ENCODE assay signal across 25 mouse cellular contexts in genomic region chr14:77409271-77409940, GRCm38 (mm10).
DNase-seq lines count a peak whose midpoint lies in the region; ATAC-seq and TF ChIP-seq lines count a peak whose summit lies in the region.
"Had no signal": no experiment of that assay in that cellular context is flagged by ENCODE, and none has a peak within 500 bp of the region (broad histone marks: within the 10 kb centered on the region; RNA-seq: fewer than 3 reads in every experiment).

No protein-coding gene starts in this region.

- no peak overlapping the region for H3K4me3 ChIP-seq in thymus, adult 2 months (ENCODE audit: control insufficient read depth, insufficient read depth, low read length)
- no peak overlapping the region for H3K4me3 ChIP-seq in stomach, postnatal 0 days (ENCODE audit: low read depth, low read length)
- H3K4me3 ChIP-seq: forebrain, embryonic 10.5 days; heart, embryonic 15.5 days; hindbrain, embryonic 15.5 days; liver, embryonic 15.5 days; lung, embryonic 15.5 days; midbrain, embryonic 10.5 days; myocyte; stomach, embryonic 15.5 days had no signal

- no peaks in the 10 kb centered on the region for H3K27me3 ChIP-seq in thymus, adult 2 months (ENCODE audit: control insufficient read depth, insufficient read depth, low read length)
- H3K27me3 ChIP-seq in stomach, postnatal 0 days (ENCODE audit: control insufficient read depth, insufficient read depth, low read length): no peaks in the 10 kb centered on the region
- H3K27me3 ChIP-seq: heart, embryonic 15.5 days; hindbrain, embryonic 15.5 days; liver, embryonic 15.5 days; lung, embryonic 15.5 days; stomach, embryonic 15.5 days had no signal

- no peak for TF ChIP-seq CTCF in thymus, adult 2 months (IDR thresholded peaks at IDR 0.05; ENCODE audit: borderline replicate concordance, control insufficient read depth, extremely low read depth, insufficient read depth, low read length, poor library complexity)
- no peak for TF ChIP-seq CTCF in stomach, postnatal 0 days (IDR thresholded peaks at IDR 0.05; ENCODE audit: low read depth)

- no peak for TF ChIP-seq POLR2A in thymus, adult 2 months (IDR thresholded peaks at IDR 0.05; ENCODE audit: control insufficient read depth, extremely low read depth, insufficient read depth, low read length, poor library complexity)

- H3K4me1 ChIP-seq in thymus, adult 2 months (replicated peaks; ENCODE audit: control insufficient read depth, insufficient read depth, low read length): peaks cover 18% of the 10 kb centered on the region
- no peaks in the 10 kb centered on the region for H3K4me1 ChIP-seq in stomach, postnatal 0 days (replicated peaks; ENCODE audit: control insufficient read depth, insufficient read depth)
- H3K4me1 ChIP-seq: heart, embryonic 15.5 days; hindbrain, embryonic 15.5 days; liver, embryonic 15.5 days; lung, embryonic 15.5 days; midbrain, embryonic 10.5 days; stomach, embryonic 15.5 days had no signal

- ATAC-seq in stomach, postnatal 0 days (ENCODE audit: low FRiP score, low TSS enrichment): no peak
- ATAC-seq: forebrain, embryonic 16.5 days; midbrain, embryonic 16.5 days had no signal

- H3K36me3 ChIP-seq in thymus, adult 2 months (ENCODE audit: control insufficient read depth, insufficient read depth, low read length): no peaks in the 10 kb centered on the region
- no peaks in the 10 kb centered on the region for H3K36me3 ChIP-seq in stomach, postnatal 0 days (ENCODE audit: control insufficient read depth, insufficient read depth, low read length)
- H3K36me3 ChIP-seq: forebrain, embryonic 10.5 days; heart, embryonic 15.5 days; hindbrain, embryonic 15.5 days; liver, embryonic 15.5 days; lung, embryonic 15.5 days; midbrain, embryonic 10.5 days; stomach, embryonic 15.5 days had no signal

- peak overlapping the region; percentile 5; the same call in 1 of the 2 replicates for H3K27ac ChIP-seq in thymus, adult 2 months (ENCODE audit: control insufficient read depth, insufficient read depth, low read length)
- H3K27ac ChIP-seq in stomach, postnatal 0 days (replicated peaks): no peak overlapping the region
- H3K27ac ChIP-seq: forebrain, embryonic 10.5 days; heart, embryonic 15.5 days; hindbrain, embryonic 15.5 days; liver, embryonic 15.5 days; lung, embryonic 15.5 days; midbrain, embryonic 10.5 days; stomach, embryonic 15.5 days had no signal

- H3K9ac ChIP-seq in stomach, postnatal 0 days (ENCODE audit: low read length): no peak overlapping the region
- H3K9ac ChIP-seq: heart, embryonic 15.5 days; hindbrain, embryonic 15.5 days; liver, embryonic 15.5 days; lung, embryonic 15.5 days; stomach, embryonic 15.5 days had no signal

- no peaks in the 10 kb centered on the region for H3K9me3 ChIP-seq in stomach, postnatal 0 days (ENCODE audit: control insufficient read depth, low read length)
- H3K9me3 ChIP-seq: forebrain, embryonic 10.5 days; heart, embryonic 15.5 days; hindbrain, embryonic 15.5 days; liver, embryonic 15.5 days; lung, embryonic 15.5 days; midbrain, embryonic 10.5 days; stomach, embryonic 15.5 days had no signal

- no peak for TF ChIP-seq EP300 in stomach, postnatal 0 days (optimal IDR thresholded peaks at IDR 0.05)

- no peak overlapping the region for H3K4me2 ChIP-seq in stomach, postnatal 0 days (replicated peaks; ENCODE audit: low read depth)
- H3K4me2 ChIP-seq: heart, embryonic 15.5 days; hindbrain, embryonic 15.5 days; liver, embryonic 15.5 days; lung, embryonic 15.5 days; stomach, embryonic 15.5 days had no signal

- 26% methylated on average over 8 of the region's 8 CpGs for WGBS in thymus, adult 2 months
- 81% methylated on average over 8 of the region's 8 CpGs for WGBS in stomach, postnatal 0 days

- peak; percentile 41 for DNase-seq in layer of hippocampus, adult 11-12 months (ENCODE audit: low spot score)
- no peak for DNase-seq in layer of hippocampus, postnatal 10 days (ENCODE audit: low spot score in 2 of 2)
- peak; percentile 10 for DNase-seq in thymus, adult 2 months
- DNase-seq in thymus, adult 18-20 months: no peak
- DNase-seq in thymus, postnatal 0 days (ENCODE audit: low spot score): peak; percentile 40
- DNase-seq in stomach, postnatal 0 days (ENCODE audit: low spot score): no peak
- DNase-seq in cerebellum, postnatal 25 days: no peak
- DNase-seq: adrenal gland, postnatal 25 days; cerebellum, adult 9-10 months; gastrocnemius, postnatal 36 days; heart, postnatal 36 days; kidney, adult 8-10 months; kidney, postnatal 14 days; liver; lung, postnatal 36 days had no signal

Comparison
In these comparisons a context has a peak if more than half of its experiments do, and no peak if none do; other contexts are left out.
1. DNase-seq: peak in layer of hippocampus, adult 11-12 months (single experiment), thymus, adult 2 months (single experiment) and thymus, postnatal 0 days (single experiment); none in layer of hippocampus, postnatal 10 days (0 of 2), thymus, adult 18-20 months (0 of 2), stomach, postnatal 0 days (single experiment) and cerebellum, postnatal 25 days (0 of 2).